Mouse (Mus musculus): ENCODE measurements around the gene Exoc4. TPM values are rescaled to one million over a fixed set of nuclear protein-coding genes. Genes with fewer than 3 reads are reported as not detected.

Exoc4 gene
- polyA plus RNA-seq, 1 experiment = 20.6 TPM

- DNase-seq (ENCODE audit: extremely low spot score in 1 of 2, low spot score in 1 of 2) = no peak
These were observed 365.1 kb downstream of the Exoc4 start for GRCm38 (mm10) chr6:33613978-33614377.

GRCm38 (mm10) chr6:33618590-33618989 lies 369.7 kb downstream of the Exoc4 start:
- DNase-seq (ENCODE audit: extremely low spot score in 1 of 2, low spot score in 1 of 2) = no peak

- DNase-seq (ENCODE audit: extremely low spot score in 1 of 2, low spot score in 1 of 2) = no peak
These were observed 371.8 kb downstream of the Exoc4 start for GRCm38 (mm10) chr6:33620701-33621100.

- no peak for DNase-seq (ENCODE audit: extremely low spot score in 1 of 2, low spot score in 1 of 2)
These were observed 377.0 kb downstream of the Exoc4 start for GRCm38 (mm10) chr6:33625931-33626330.

- no peak for DNase-seq (ENCODE audit: extremely low spot score in 1 of 2, low spot score in 1 of 2)
These were observed 382.2 kb downstream of the Exoc4 start for GRCm38 (mm10) chr6:33631133-33631532.

- no peak for DNase-seq (ENCODE audit: extremely low spot score in 1 of 2, low spot score in 1 of 2)
These were observed 388.3 kb downstream of the Exoc4 start for GRCm38 (mm10) chr6:33637192-33637591.

GRCm38 (mm10) chr6:33681778-33682640 lies 433.1 kb downstream of the Exoc4 start:
- DNase-seq (ENCODE audit: extremely low spot score in 1 of 2, low spot score in 1 of 2) = peak in 1 of 2 experiments; percentile 68

GRCm38 (mm10) chr6:33683533-33683932 lies 434.6 kb downstream of the Exoc4 start:
- no peak for DNase-seq (ENCODE audit: extremely low spot score in 1 of 2, low spot score in 1 of 2)

GRCm38 (mm10) chr6:33685321-33685720 lies 436.4 kb downstream of the Exoc4 start:
- no peak for DNase-seq (ENCODE audit: extremely low spot score in 1 of 2, low spot score in 1 of 2)

- peak in 1 of 2 experiments; percentile 54 for DNase-seq (ENCODE audit: extremely low spot score in 1 of 2, low spot score in 1 of 2)
These were observed 441.7 kb downstream of the Exoc4 start for GRCm38 (mm10) chr6:33690601-33691000.

GRCm38 (mm10) chr6:33696976-33697375 lies 448.1 kb downstream of the Exoc4 start:
- no peak for DNase-seq (ENCODE audit: extremely low spot score in 1 of 2, low spot score in 1 of 2)

- no peak for DNase-seq (ENCODE audit: extremely low spot score in 1 of 2, low spot score in 1 of 2)
These were observed 460.0 kb downstream of the Exoc4 start for GRCm38 (mm10) chr6:33708907-33709306.

GRCm38 (mm10) chr6:33709340-33709739 lies 460.5 kb downstream of the Exoc4 start:
- DNase-seq (ENCODE audit: extremely low spot score in 1 of 2, low spot score in 1 of 2) = no peak

- DNase-seq (ENCODE audit: extremely low spot score in 1 of 2, low spot score in 1 of 2) = no peak
These were observed 462.9 kb downstream of the Exoc4 start for GRCm38 (mm10) chr6:33711742-33712141.

GRCm38 (mm10) chr6:33712540-33713118 lies 463.7 kb downstream of the Exoc4 start:
- DNase-seq (ENCODE audit: extremely low spot score in 1 of 2, low spot score in 1 of 2) = no peak

- DNase-seq (ENCODE audit: extremely low spot score in 1 of 2, low spot score in 1 of 2) = no peak
These were observed 467.5 kb downstream of the Exoc4 start for GRCm38 (mm10) chr6:33716254-33716965.

- DNase-seq (ENCODE audit: extremely low spot score in 1 of 2, low spot score in 1 of 2) = no peak
These were observed 472.3 kb downstream of the Exoc4 start for GRCm38 (mm10) chr6:33721166-33721565.

GRCm38 (mm10) chr6:33722811-33723210 lies 473.9 kb downstream of the Exoc4 start:
- DNase-seq (ENCODE audit: extremely low spot score in 1 of 2, low spot score in 1 of 2) = no peak

GRCm38 (mm10) chr6:33724596-33724995 lies 475.7 kb downstream of the Exoc4 start:
- peak in 1 of 2 experiments; percentile 33 for DNase-seq (ENCODE audit: extremely low spot score in 1 of 2, low spot score in 1 of 2)

GRCm38 (mm10) chr6:33727271-33727670 lies 478.4 kb downstream of the Exoc4 start:
- DNase-seq (ENCODE audit: extremely low spot score in 1 of 2, low spot score in 1 of 2) = no peak

GRCm38 (mm10) chr6:33732214-33732613 lies 483.3 kb downstream of the Exoc4 start:
- no peak for DNase-seq (ENCODE audit: extremely low spot score in 1 of 2, low spot score in 1 of 2)
